Mouse (Mus musculus): Measurements from ENCODE around the gene Pmis2.

Gene Pmis2

GRCm38 (mm10) chr7:30633762-30634412 lies 37.5 kb downstream of the Pmis2 start:
- DNase-seq (ENCODE audit: low spot score in 2 of 2): no peak

GRCm38 (mm10) chr7:30629013-30629412 lies 42.4 kb downstream of the Pmis2 start:
- DNase-seq (ENCODE audit: low spot score in 2 of 2): no peak

- no peak for DNase-seq (ENCODE audit: low spot score in 2 of 2)
Observed at GRCm38 (mm10) chr7:30626647-30627046, 44.8 kb downstream of the Pmis2 start.

- DNase-seq (ENCODE audit: low spot score in 2 of 2): peak; percentile 81 to 85
Observed at GRCm38 (mm10) chr7:30625530-30626384, 45.6 kb downstream of the Pmis2 start, which contains the start of gene Cox6b1. Gene Cox6b1 (minus strand): TSS chr7:30626151.
